Mouse (Mus musculus): Measurements from ENCODE around the gene Gtf2h2.

DNA sequence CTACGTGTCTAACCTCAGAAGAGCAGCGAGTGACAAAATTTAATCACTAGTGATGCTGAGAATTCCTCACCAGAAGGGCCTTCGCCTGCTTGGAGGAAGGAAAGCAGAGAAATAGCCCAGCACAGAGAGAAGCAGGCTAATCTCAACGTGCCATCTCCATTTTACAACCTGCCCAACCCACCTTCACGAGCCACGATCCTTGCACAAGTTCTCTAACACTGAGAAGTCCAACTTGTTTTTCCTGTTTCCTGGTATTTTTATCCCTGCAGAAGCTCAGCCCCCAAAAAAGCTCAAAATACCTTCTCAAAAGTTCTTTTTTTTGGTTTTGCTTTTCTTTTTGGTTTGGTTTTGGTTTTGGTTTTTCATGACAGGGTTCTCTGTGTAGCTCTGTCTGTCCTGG is 25.8 kb upstream of the Gtf2h2 start:
- no peak for TF ChIP-seq CTCF (IDR thresholded peaks at IDR 0.05; ENCODE audit: extremely low read depth, insufficient read length, insufficient replicate concordance, low read depth, low read length)
- no peak for TF ChIP-seq POLR2A (IDR thresholded peaks at IDR 0.05; ENCODE audit: low read depth, low read length)

Data from small intestine, adult 2 months (tissue).